Comparison of ENCODE assay signal across 8 mouse cellular contexts in the genomic region with DNA sequence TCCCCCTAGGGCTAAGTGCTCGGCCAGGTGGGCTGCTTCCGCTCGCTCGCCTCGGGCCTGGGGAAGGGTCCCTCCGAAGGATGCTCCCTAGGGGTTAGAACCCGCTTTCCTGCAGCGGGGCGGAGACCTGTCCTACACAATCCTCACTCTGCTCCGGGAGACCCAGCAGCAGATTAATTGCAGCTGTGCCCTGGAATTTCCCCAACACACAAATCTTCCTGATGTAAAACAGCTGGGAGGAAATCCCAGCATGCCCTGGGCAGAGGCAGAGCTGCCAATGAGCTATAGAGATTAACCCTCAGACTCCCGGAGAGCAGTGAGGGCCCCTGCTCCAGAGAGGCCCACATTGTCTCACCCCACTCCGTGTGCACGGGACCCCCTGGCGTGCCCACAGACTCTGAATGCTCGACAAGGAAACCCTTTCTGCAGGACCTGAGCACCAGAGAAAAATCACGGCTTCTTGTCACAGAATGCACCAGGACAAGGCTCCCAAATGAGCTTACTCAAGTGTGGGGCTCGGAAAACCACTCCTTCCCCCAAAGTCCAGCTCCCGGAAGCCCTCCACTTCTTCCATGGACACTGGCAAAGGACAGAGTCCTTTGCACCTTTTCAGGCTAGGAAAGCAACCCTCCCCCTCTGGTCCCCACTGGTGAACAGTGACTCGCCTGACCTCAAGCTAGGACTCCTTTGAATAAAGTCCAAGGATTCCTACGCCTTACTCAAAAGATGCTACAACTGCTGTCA. TPM values are rescaled to one million over a fixed set of nuclear protein-coding genes. Genes with fewer than 3 reads are reported as not detected.
DNase-seq lines count a peak whose midpoint lies in the region; ATAC-seq lines count a peak whose summit lies in the region.

No protein-coding gene starts in this region.

- peak overlapping the region; percentile 92 for H3K27ac ChIP-seq in embryonic facial prominence, embryonic 12.5 days
- peak overlapping the region; percentile 72 for H3K27ac ChIP-seq in heart, embryonic 11.5 days (ENCODE audit: low read depth, low read length)
- peak overlapping the region; percentile 92 for H3K27ac ChIP-seq in lung, embryonic 16.5 days (ENCODE audit: low read length)

- H3K4me3 ChIP-seq in embryonic facial prominence, embryonic 12.5 days: peak overlapping the region; percentile 25
- H3K4me3 ChIP-seq in heart, embryonic 11.5 days (ENCODE audit: low read depth, low read length): peak overlapping the region; percentile 21
- H3K4me3 ChIP-seq in lung, embryonic 16.5 days (ENCODE audit: low read length): peak overlapping the region; percentile 33

- 7% methylated on average over 20 of the region's 20 CpGs for WGBS in embryonic facial prominence, embryonic 12.5 days
- WGBS in heart, embryonic 11.5 days (ENCODE audit: insufficient replicate concordance): 29% methylated on average over 20 of the region's 20 CpGs
- WGBS in lung, embryonic 16.5 days: 17% methylated on average over 20 of the region's 20 CpGs

- no peaks in the 10 kb centered on the region for H3K27me3 ChIP-seq in embryonic facial prominence, embryonic 12.5 days
- H3K27me3 ChIP-seq in heart, embryonic 11.5 days (ENCODE audit: control insufficient read depth, insufficient read depth, low read length): no peaks in the 10 kb centered on the region
- no peaks in the 10 kb centered on the region for H3K27me3 ChIP-seq in lung, embryonic 16.5 days (ENCODE audit: control insufficient read depth, insufficient read depth, low read depth, low read length)

- H3K4me2 ChIP-seq in embryonic facial prominence, embryonic 12.5 days (replicated peaks): peak overlapping the region; percentile 47
- H3K4me2 ChIP-seq in heart, embryonic 11.5 days: peak overlapping the region; percentile 56
- peak overlapping the region; percentile 54 for H3K4me2 ChIP-seq in lung, embryonic 16.5 days (ENCODE audit: low read depth, low read length)

- H3K9ac ChIP-seq in embryonic facial prominence, embryonic 12.5 days: no peak overlapping the region
- H3K9ac ChIP-seq in heart, embryonic 11.5 days (ENCODE audit: low read depth, low read length): peak overlapping the region; percentile 43; the same call in 1 of the 2 replicates
- peak overlapping the region; percentile 53 for H3K9ac ChIP-seq in lung, embryonic 16.5 days (ENCODE audit: low read length)

- peaks cover 57% of the 10 kb centered on the region for H3K4me1 ChIP-seq in embryonic facial prominence, embryonic 12.5 days
- peaks cover 18% of the 10 kb centered on the region for H3K4me1 ChIP-seq in heart, embryonic 11.5 days (ENCODE audit: control insufficient read depth, insufficient read depth, low read length)
- peaks cover 51% of the 10 kb centered on the region for H3K4me1 ChIP-seq in lung, embryonic 16.5 days (replicated peaks; ENCODE audit: control insufficient read depth, insufficient read depth, low read length)

- DNase-seq in adrenal gland, adult 2 months: peak; percentile 87
- peak; percentile 71 to 75 for DNase-seq in kidney, adult 8-10 months
- DNase-seq in retina, postnatal 1 day: peak; percentile 55
- DNase-seq in spleen, adult 12 weeks (ENCODE audit: low spot score): no peak

- no peaks in the 10 kb centered on the region for H3K9me3 ChIP-seq in embryonic facial prominence, embryonic 12.5 days
- no peaks in the 10 kb centered on the region for H3K9me3 ChIP-seq in heart, embryonic 11.5 days (replicated peaks; ENCODE audit: control insufficient read depth, low read length)
- H3K9me3 ChIP-seq in lung, embryonic 16.5 days (ENCODE audit: control insufficient read depth, low read length): no peaks in the 10 kb centered on the region

- peak; percentile 91 for ATAC-seq in embryonic facial prominence, embryonic 12.5 days (ENCODE audit: insufficient number of reproducible peaks, insufficient read depth, low FRiP score, low TSS enrichment)
- peak; percentile 60 for ATAC-seq in heart, embryonic 11.5 days (replicated peaks; ENCODE audit: insufficient number of reproducible peaks, low FRiP score, low TSS enrichment)
- ATAC-seq in lung, embryonic 16.5 days (ENCODE audit: low read depth): peak; percentile 84
- no peak for ATAC-seq in erythroblast, adult 5-6 weeks (replicated peaks; ENCODE audit: low FRiP score, poor library complexity, severe bottlenecking)

- H3K36me3 ChIP-seq in embryonic facial prominence, embryonic 12.5 days: peaks cover 2% of the 10 kb centered on the region; the same call in 1 of the 2 replicates
- no peaks in the 10 kb centered on the region for H3K36me3 ChIP-seq in heart, embryonic 11.5 days (ENCODE audit: control insufficient read depth, insufficient read depth, low read length)
- H3K36me3 ChIP-seq in lung, embryonic 16.5 days (ENCODE audit: control insufficient read depth, insufficient read depth, low read length): no peaks in the 10 kb centered on the region

RNA-seq across cellular contexts. Expression of gene Tgoln1, which starts 38.7 kb away (rescaled TPM):
- total RNA-seq in adrenal gland, adult 2 months (2021): 100 to 1,000 TPM; 241 to 274 TPM
- polyA plus RNA-seq in adrenal gland, adult 2 months (2012; rRNA removed): 38.9 and 46.0 TPM in 2 replicates
- polyA plus RNA-seq in embryonic facial prominence, embryonic 12.5 days (2016; fragmentation: Nextera tagmentation; extraction: Ambion mirVana): 23.8 and 24.6 TPM in 2 replicates
- 25.3 and 31.0 TPM in 2 replicates for polyA plus RNA-seq in heart, embryonic 11.5 days (2014; fragmentation: Nextera tagmentation; extraction: Ambion mirVana)
- polyA plus RNA-seq in lung, embryonic 16.5 days (2015; fragmentation: Nextera tagmentation; extraction: Ambion mirVana): 45.6 and 46.8 TPM in 2 replicates
- total RNA-seq in erythroblast, adult 5-6 weeks (2015; ENCODE audit: low replicate concordance): 17.9 and 24.9 TPM in 2 replicates
- 19.8 and 20.2 TPM in 2 replicates for total RNA-seq in erythroblast, adult 5-6 weeks (2017; ENCODE audit: low replicate concordance)

RNA-seq across cellular contexts. Expression of gene Retsat, which starts 57.2 kb away (rescaled TPM):
- 100 to 1,000 TPM; 390 to 465 TPM for total RNA-seq in adrenal gland, adult 2 months (2021)
- 96.6 and 123 TPM in 2 replicates for polyA plus RNA-seq in adrenal gland, adult 2 months (2012; rRNA removed)
- polyA plus RNA-seq in embryonic facial prominence, embryonic 12.5 days (2016; fragmentation: Nextera tagmentation; extraction: Ambion mirVana): 9.5 and 10.3 TPM in 2 replicates
- polyA plus RNA-seq in heart, embryonic 11.5 days (2014; fragmentation: Nextera tagmentation; extraction: Ambion mirVana): 13.9 and 16.2 TPM in 2 replicates
- polyA plus RNA-seq in lung, embryonic 16.5 days (2015; fragmentation: Nextera tagmentation; extraction: Ambion mirVana): 18.6 and 20.1 TPM in 2 replicates
- total RNA-seq in erythroblast, adult 5-6 weeks (2015; ENCODE audit: low replicate concordance): 1.7 and 4.0 TPM in 2 replicates
- 3.5 and 3.8 TPM in 2 replicates for total RNA-seq in erythroblast, adult 5-6 weeks (2017; ENCODE audit: low replicate concordance)

RNA-seq across cellular contexts. Expression of gene Elmod3, which starts 57.3 kb away (rescaled TPM):
- total RNA-seq in adrenal gland, adult 2 months (2021): 10 to 100 TPM; 12.9 to 25.6 TPM
- 25.5 and 29.3 TPM in 2 replicates for polyA plus RNA-seq in adrenal gland, adult 2 months (2012; rRNA removed)
- polyA plus RNA-seq in embryonic facial prominence, embryonic 12.5 days (2016; fragmentation: Nextera tagmentation; extraction: Ambion mirVana): 14.2 and 16.4 TPM in 2 replicates
- polyA plus RNA-seq in heart, embryonic 11.5 days (2014; fragmentation: Nextera tagmentation; extraction: Ambion mirVana): 10.5 and 12.1 TPM in 2 replicates
- polyA plus RNA-seq in lung, embryonic 16.5 days (2015; fragmentation: Nextera tagmentation; extraction: Ambion mirVana): 17.5 and 20.0 TPM in 2 replicates
- total RNA-seq in erythroblast, adult 5-6 weeks (2015; ENCODE audit: low replicate concordance): 2.1 and 5.6 TPM in 2 replicates
- total RNA-seq in erythroblast, adult 5-6 weeks (2017; ENCODE audit: low replicate concordance): 0.85 and 6.0 TPM in 2 replicates
